Mouse (Mus musculus): ENCODE measurements around the gene Alg13.

Gene Alg13

GRCm38 (mm10) chrX:144317548-144318163 is at the start of gene Alg13:
Gene Alg13, plus strand, starts transcription at chrX:144317804.
- DNase-seq, result peak; percentile 75 to 83

- DNase-seq, result no peak
These were observed 49.0 kb upstream of the Alg13 start for GRCm38 (mm10) chrX:144268606-144269005.

DNA sequence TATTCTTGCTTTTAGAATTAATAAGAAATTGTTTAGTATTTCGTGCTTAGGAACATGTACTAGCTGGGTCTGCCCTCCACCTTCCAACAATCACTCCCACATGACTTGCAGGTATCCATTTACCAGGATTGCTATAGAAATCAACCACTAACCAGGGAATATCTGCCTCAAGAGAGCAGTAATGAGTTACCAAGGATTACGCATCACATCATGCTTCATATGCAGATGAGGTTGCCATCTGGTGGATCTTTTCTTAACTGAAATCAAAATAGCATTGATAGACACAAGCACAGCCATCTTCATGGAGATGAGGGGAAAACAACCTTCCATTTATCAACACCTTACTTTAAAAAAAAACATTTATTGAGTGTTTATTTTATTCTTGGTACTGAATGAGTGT is 16.1 kb upstream of the Alg13 start:
- no peak for DNase-seq

- no peak for DNase-seq
These were observed 11.9 kb upstream of the Alg13 start for GRCm38 (mm10) chrX:144305659-144306058.

- no peak for DNase-seq
These were observed 3.6 kb upstream of the Alg13 start for GRCm38 (mm10) chrX:144314041-144314440.

GRCm38 (mm10) chrX:144315028-144315427 is 2.6 kb upstream of the Alg13 start:
- no peak for DNase-seq

- DNase-seq, result no peak
These were observed 1.6 kb upstream of the Alg13 start for GRCm38 (mm10) chrX:144316004-144316403.

DNA sequence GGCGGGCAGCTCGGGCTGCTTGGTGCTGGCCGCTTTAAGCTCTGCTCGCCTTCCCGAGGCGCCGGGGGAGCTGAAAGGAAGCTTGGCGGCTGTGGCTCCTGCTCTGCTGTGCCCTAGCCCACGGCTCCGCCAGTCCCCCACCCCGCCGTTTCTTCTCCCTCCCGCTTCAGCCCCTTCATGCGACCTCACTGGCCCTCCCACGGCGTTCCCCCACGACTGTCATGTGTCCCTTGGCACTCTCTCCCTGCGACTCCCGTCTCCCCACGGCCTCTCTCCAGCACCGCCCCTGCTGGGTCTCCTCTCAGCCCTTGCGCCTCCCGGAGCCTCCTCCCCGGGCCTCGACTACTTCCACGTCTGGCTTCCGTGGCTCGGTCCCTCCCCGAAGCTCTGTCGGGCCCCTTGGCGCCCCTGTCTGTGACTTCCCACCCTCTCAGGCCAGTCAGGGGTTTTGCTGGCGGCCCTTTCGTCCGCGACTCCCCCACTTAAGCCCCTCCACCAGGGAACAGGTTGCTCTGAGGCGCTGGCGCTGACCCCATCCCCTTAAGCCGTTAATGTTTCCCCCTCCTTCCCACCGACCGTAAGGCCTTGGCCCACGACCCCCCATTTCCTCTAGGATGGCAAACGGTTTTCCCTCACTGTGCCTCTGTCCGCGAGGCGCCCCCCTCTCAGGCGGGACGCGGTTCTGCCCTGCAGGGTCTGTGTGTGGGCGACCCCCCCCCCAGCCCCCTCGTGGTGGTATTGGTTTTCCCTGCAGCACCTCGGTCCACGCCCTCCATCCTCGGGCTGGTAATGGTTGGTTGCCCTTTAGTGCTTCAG is 768 bp downstream of the Alg13 start:
- DNase-seq, result peak; percentile 11 to 16

- no peak for DNase-seq
These were observed 1.8 kb downstream of the Alg13 start for GRCm38 (mm10) chrX:144319366-144319765.

- DNase-seq, result no peak
These were observed 7.8 kb downstream of the Alg13 start for GRCm38 (mm10) chrX:144325375-144325774.

GRCm38 (mm10) chrX:144335332-144336015 is 17.9 kb downstream of the Alg13 start:
- no peak for DNase-seq

DNA sequence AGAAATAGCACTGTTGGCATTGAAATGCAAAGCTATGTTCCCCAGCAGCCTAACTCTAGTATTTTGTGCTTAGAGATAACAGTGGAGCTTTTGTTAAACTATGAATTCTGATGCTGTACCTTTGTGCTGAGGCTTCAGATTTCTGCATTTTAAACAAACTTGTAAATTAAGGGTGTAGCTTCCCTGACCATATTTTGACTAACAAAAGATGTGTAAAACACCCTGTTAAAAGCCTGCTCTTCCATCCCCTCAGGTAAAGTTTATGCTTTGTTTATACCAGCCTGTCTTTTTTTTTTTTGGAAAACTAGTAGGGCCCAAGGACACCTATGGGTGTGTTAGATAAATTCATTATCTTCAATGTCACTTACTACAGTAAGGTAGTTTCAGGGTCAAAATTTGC is 20.3 kb downstream of the Alg13 start:
- DNase-seq, result no peak

DNA sequence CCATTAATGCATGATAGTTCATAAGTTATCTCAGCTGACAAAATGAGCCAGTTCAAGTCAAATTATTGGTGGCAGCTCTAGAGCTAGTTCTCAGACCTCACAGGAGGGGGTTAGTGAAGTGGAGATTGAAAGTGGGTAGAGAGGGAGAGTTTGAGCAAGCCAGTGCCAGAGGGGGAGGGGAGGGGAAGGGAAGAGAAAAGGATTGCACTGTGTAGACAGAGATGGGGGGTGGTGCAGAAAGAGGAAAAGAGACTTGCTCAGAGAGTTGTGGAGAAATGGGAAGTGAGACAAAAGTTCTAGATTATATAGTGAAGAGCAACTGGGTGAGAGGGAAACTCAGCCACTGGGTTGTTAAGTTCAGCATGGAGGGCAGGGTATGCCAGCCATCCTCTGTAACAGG is 20.8 kb downstream of the Alg13 start:
- DNase-seq, result no peak

GRCm38 (mm10) chrX:144374196-144374595 is 56.6 kb downstream of the Alg13 start:
- no peak for DNase-seq

DNA sequence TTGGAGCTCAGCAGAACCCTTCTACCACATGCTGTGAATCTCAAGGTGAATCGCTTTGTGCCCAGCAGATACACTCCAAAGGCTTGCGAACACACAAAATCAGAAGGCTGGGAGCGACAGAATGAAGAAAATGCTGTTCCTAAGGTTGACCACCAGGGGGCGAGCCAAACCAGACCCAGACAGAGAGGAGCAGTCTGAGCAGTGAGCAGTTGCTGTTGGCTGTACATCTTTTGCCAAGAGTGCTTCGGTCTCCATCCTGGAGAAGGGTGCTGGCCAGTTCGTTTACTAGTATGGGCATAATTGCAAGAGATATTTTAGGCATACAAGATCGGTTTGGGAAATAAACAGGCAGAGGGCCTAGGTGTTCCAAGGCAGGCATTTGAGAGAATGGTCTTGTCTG is 85.9 kb downstream of the Alg13 start:
- DNase-seq, result peak in 1 of 2 experiments; percentile 10

DNA sequence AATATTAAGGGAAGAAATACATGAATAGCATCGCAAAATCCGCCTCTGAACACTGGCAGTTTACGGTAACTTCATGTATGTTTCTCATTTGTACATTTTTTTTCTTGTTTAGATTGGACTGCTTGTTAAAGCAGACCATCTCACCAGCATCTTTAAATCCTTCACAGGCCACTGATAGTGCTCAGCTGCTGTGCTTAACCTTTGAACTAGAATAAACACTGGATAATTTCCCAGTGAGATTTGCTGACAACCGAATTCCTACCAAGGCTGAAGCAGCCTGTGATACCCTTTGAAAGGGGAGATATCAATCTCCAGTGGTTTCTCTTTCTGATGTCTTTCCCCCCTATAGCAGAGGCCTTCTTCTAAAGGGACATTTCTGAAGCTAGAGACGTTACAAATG is 90.4 kb downstream of the Alg13 start:
- no peak for DNase-seq

- DNase-seq, result no peak
These were observed 102.7 kb downstream of the Alg13 start for GRCm38 (mm10) chrX:144420259-144420658.

- DNase-seq, result no peak
These were observed 103.5 kb downstream of the Alg13 start for GRCm38 (mm10) chrX:144421091-144421490.

- DNase-seq, result no peak
These were observed 106.2 kb downstream of the Alg13 start for GRCm38 (mm10) chrX:144423848-144424247.
